Mouse (Mus musculus) midbrain, embryonic 11.5 days (tissue): ENCODE measurements around the gene Ano4. TPM values are rescaled to one million over a fixed set of nuclear protein-coding genes. Genes with fewer than 3 reads are reported as not detected.

Source experiments
- ATAC-seq: fragments of 200-750 bp; cut with Nextera tagmentation; 2 replicates; pipeline ENCODE4 v1.8.0; 2017; ENCODE audit warnings: moderate TSS enrichment, moderate library complexity; ENCODE audit not compliant: low FRiP score
- DNase-seq: peaks from one replicate; pipeline ENCODE4 v3.0.0; 2015; ENCODE audit warnings: low spot score; ENCODE audit errors: missing footprints
- H3K27ac ChIP-seq: fragments of 300-500 bp; sonication (generic); 2 replicates; pipeline ENCODE4 v1.5.1; 2014; ENCODE audit warnings: low read depth, low read length
- H3K27me3 ChIP-seq: fragments of 300-500 bp; sonication (generic); 2 replicates; pipeline ENCODE4 v1.6.1; 2014; ENCODE audit warnings: mild to moderate bottlenecking, low read length, moderate library complexity, mixed read lengths; ENCODE audit not compliant: control insufficient read depth, insufficient read depth
- H3K36me3 ChIP-seq: fragments of 300-500 bp; sonication (generic); 2 replicates; pipeline ENCODE4 v1.6.1; 2014; ENCODE audit warnings: mild to moderate bottlenecking, low read length, moderate library complexity, mixed read lengths; ENCODE audit not compliant: control insufficient read depth, insufficient read depth
- H3K4me1 ChIP-seq: fragments of 300-500 bp; sonication (generic); 2 replicates; pipeline ENCODE4 v1.6.1; 2014; ENCODE audit warnings: low read length; ENCODE audit not compliant: control insufficient read depth, insufficient read depth
- H3K4me2 ChIP-seq: fragments of 300-500 bp; sonication (generic); 2 replicates; pipeline ENCODE4 v1.6.1; 2014; ENCODE audit warnings: mild to moderate bottlenecking, moderate library complexity
- H3K4me3 ChIP-seq: fragments of 300-500 bp; sonication (generic); 2 replicates; pipeline ENCODE4 v1.5.1; 2014; ENCODE audit warnings: low read depth, low read length
- H3K9ac ChIP-seq: fragments of 300-500 bp; sonication (generic); 2 replicates; pipeline ENCODE4 v1.6.1; 2014; ENCODE audit warnings: low read length
- H3K9me3 ChIP-seq: fragments of 300-500 bp; sonication (generic); 2 replicates; pipeline ENCODE4 v1.6.1; 2016; ENCODE audit warnings: low read length; ENCODE audit not compliant: control insufficient read depth
- WGBS: fragments of 180-500 bp; shearing (Covaris S2); extraction: QIAGEN DNeasy Blood & Tissue Kit; methylation state at CpG from one replicate; pipeline ENCODE4 v1.1.7; 2014; 5-methylcytosine and 5-hydroxymethylcytosine counted together
- polyA plus RNA-seq: library from polyadenylated mRNA; unstranded; fragments of >200 nt; fragmentation: Nextera tagmentation; extraction: Ambion mirVana; gene quantifications from 2 replicates; pipeline ENCODE4 v1.2.1, GENCODE M21; 2014

The Ano4 gene
- 2.1 and 2.6 TPM in 2 replicates for polyA plus RNA-seq

DNA sequence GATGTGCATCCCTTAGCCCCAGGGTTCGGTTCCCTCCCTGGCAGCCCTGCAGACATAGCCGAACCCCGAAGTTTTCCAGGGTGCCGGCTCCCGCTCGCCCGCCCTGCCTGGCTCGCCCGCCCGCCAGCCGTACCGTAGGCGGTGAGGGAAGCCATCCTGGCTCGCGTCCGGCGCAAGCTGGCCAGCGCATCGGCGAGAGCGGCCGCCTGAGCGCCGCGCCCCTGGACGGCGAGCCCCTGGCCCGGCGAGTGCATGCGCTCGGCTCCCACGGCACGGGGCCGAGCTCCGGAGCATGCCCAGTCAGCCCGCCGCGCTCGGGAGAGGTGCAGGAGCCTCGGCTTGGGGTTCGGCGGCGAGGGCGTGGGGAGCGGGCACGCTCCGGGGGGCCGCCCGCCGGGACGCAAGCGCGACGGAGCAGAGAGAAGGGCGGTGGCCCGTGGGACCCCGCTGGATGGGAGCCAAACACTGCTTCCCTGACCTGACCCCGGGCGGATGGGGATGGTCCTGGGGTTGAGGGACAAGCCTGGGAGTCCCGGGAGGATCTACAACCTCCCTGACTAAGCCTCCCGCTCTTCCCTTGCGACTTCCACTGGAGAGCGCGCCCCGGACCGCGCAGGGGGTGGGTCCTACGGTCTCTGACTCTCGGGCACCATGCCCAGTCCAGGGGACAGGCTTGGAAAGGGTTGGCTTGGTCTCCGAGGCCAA, at the start of gene Ano4:
Ano4 (minus strand) TSS at position 272 of the 705 bp plus-strand sequence.
- Histone ChIP-seq H3K27me3 (peaks cover 34% of the 10 kb centered on the region), H3K36me3 (no peaks in the 10 kb centered on the region), H3K9ac (peak within 1 kb of the TSS; percentile 56), H3K27ac (no peak within 1 kb of the TSS), H3K9me3 (no peaks in the 10 kb centered on the region), H3K4me3 (peak within 1 kb of the TSS; percentile 55), H3K4me1 (0 out of 2 replicates have a peak, but pooled peaks cover 3% of the 10 kb centered on the region), H3K4me2 (peak within 1 kb of the TSS; percentile 86)
- WGBS, result under 1% methylated on average over 63 of the region's 70 CpGs
- DNase-seq (peak; percentile 90), ATAC-seq (peak; percentile 86)

DNA sequence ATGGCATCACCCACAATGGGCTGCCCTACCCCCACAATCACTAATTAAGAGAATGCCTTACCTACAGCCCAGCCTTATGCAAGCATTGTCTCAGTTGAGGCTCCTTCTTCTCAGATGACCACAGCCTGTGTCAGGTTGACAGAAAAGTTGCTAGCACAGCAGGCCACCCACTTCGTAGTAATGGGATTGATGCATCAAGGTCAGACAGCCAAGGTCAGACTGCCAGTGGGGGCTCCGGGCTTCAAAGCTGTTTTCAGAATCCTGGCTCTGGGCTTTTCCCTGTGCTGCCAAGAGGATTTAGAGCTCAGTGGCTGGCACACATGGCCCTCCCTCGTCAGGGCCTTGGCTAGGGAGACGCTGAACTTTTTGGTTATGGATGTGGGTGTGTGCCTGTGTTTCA, 48.1 kb upstream of the Ano4 start:
- no peak overlapping the region for H3K27ac ChIP-seq
- no peaks in the 10 kb centered on the region for H3K4me1 ChIP-seq
- no peak overlapping the region for H3K9ac ChIP-seq
- H3K4me2 ChIP-seq, result no peak overlapping the region
- no peaks in the 10 kb centered on the region for H3K9me3 ChIP-seq
- H3K27me3 ChIP-seq, result no peaks in the 10 kb centered on the region
- WGBS, result 33% methylated on average over 4 of the region's 4 CpGs
- H3K36me3 ChIP-seq, result no peaks in the 10 kb centered on the region
- no peak for ATAC-seq
- peak; percentile 88 for DNase-seq
- H3K4me3 ChIP-seq, result no peak overlapping the region

DNA sequence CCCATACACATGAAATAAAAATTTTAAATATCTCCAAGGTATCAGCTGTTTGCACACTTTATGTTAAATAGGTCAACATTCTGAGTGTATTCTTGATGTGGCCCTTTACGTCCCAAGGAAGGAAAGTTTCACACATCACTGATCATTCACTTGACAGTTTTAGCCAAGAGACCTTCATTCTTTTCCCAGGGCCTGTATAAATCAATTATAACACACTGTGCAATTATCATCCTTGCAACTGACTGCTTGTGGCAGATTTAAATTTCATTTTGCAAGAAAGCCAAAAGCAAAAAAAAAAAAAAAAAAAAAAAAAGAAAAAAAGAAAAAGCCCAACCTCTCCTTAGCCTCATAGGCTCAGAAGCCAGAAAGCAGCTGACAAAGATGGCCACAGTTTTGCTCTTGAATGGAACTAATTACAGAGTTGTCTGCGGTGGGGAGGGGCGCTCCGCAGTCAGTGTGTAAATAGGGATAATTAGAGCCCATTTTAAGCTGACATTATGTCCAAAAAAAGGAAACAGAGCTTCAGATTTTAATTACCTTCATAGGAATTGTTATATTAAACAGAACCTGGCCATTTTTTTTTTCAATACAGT, 47.1 kb upstream of the Ano4 start:
- no peak overlapping the region for H3K4me2 ChIP-seq
- H3K27me3 ChIP-seq, result no peaks in the 10 kb centered on the region
- H3K9me3 ChIP-seq, result no peaks in the 10 kb centered on the region
- ATAC-seq (no peak), DNase-seq (no peak)
- H3K36me3 ChIP-seq, result no peaks in the 10 kb centered on the region
- H3K4me3 ChIP-seq, result no peak overlapping the region
- no peak overlapping the region for H3K9ac ChIP-seq
- WGBS, result 79% methylated on average over 4 of the region's 4 CpGs
- no peak overlapping the region for H3K27ac ChIP-seq
- no peaks in the 10 kb centered on the region for H3K4me1 ChIP-seq

DNA sequence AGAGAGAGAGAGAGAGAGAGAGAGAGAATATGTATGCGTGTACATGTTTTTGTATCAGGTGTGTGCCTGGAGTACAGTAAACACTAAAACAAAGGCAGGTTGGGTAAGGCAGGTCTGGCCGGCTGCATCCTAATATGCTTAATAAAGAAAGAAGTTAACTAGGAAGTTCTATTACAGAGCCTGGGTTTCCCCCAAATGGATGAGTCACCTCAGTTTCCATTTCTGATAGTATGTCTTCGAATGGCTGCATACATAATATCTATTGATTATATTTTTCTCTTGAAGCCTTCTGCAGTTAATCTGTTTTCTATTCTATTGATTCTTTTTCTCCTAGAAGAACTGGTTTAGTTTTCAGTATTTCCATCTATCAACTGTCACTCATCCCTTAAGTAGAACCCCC, 41.9 kb upstream of the Ano4 start:
- H3K36me3 ChIP-seq, result no peaks in the 10 kb centered on the region
- 89% methylated on average over 3 of the region's 3 CpGs for WGBS
- H3K4me3 ChIP-seq, result no peak overlapping the region
- no peak overlapping the region for H3K27ac ChIP-seq
- ATAC-seq, result no peak
- no peaks in the 10 kb centered on the region for H3K9me3 ChIP-seq
- H3K4me2 ChIP-seq, result no peak overlapping the region
- H3K4me1 ChIP-seq, result no peaks in the 10 kb centered on the region
- no peak for DNase-seq
- H3K9ac ChIP-seq, result no peak overlapping the region
- H3K27me3 ChIP-seq, result no peaks in the 10 kb centered on the region

DNA sequence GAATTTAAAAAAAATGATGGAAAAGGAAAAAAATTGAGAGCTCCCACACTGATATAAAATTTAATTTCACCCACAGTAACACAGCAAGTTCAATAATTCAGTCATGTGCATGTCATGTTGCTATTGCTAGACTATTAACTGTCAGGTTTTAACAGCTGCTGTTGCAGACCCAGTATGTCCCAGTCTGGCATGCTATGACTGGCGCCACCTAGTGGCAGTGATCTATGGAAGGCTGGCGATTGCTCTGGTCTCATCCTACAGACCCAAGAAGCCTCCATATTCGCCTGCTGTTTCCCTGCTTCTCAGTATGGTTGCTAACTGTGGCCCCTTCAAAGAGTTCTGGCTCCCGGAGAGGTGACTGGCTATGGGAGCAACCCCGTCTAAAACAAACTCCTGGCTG, 38.9 kb upstream of the Ano4 start:
- H3K27ac ChIP-seq, result no peak overlapping the region
- ATAC-seq (peak; percentile 77), DNase-seq (peak; percentile 95)
- no peak overlapping the region for H3K9ac ChIP-seq
- H3K4me3 ChIP-seq, result no peak overlapping the region
- no peak overlapping the region for H3K4me2 ChIP-seq
- no peaks in the 10 kb centered on the region for H3K4me1 ChIP-seq
- no peaks in the 10 kb centered on the region for H3K27me3 ChIP-seq
- no peaks in the 10 kb centered on the region for H3K9me3 ChIP-seq
- WGBS, result 5% methylated on average over 5 of the region's 5 CpGs
- H3K36me3 ChIP-seq, result no peaks in the 10 kb centered on the region

DNA sequence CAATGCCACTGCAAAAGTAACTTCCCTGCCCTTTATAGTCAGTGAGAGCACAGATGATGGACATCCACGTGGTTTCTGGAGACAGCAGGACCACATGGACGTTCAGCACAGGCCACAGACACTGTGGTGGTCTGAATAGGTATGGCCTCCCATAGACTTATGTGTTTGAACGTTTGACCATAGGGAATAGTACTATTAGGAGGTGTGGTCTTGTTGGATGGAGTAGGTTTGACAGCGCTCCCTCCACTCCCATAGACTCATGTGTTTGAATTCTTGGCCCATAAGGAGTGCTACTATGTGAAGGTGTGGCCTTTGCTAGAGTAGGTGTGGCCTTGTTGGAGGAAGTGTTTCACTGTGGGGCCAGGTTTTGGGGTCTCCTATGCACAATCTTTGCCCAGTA, 33.2 kb upstream of the Ano4 start:
- ATAC-seq, result no peak
- no peak for DNase-seq
- Histone ChIP-seq H3K36me3 (no peaks in the 10 kb centered on the region), H3K27ac (no peak overlapping the region), H3K9ac (no peak overlapping the region), H3K4me1 (no peaks in the 10 kb centered on the region), H3K27me3 (no peaks in the 10 kb centered on the region), H3K4me3 (no peak overlapping the region), H3K4me2 (no peak overlapping the region), H3K9me3 (no peaks in the 10 kb centered on the region)
- 73% methylated on average over 4 of the region's 4 CpGs for WGBS

DNA sequence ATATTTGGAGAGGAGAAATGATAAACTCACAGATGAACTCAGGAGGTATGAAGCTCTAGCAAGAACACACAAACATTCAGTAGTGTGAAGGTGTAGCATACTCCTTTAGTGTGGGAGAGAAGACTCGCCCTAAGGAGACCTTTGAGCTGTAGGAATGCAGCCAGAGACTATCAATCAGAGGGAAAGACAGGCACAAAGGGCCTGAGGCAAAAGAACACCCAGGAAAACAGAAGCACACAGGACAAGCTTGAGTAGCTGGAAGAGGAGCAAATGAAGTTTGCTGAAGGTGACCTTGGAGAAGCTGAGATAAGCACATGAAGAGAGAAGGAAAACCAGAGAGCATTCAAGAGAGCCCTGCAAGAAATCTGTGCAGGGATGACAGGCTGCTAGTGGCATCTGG, 25.5 kb upstream of the Ano4 start:
- WGBS, result 73% methylated on average over 1 of the region's 1 CpGs

DNA sequence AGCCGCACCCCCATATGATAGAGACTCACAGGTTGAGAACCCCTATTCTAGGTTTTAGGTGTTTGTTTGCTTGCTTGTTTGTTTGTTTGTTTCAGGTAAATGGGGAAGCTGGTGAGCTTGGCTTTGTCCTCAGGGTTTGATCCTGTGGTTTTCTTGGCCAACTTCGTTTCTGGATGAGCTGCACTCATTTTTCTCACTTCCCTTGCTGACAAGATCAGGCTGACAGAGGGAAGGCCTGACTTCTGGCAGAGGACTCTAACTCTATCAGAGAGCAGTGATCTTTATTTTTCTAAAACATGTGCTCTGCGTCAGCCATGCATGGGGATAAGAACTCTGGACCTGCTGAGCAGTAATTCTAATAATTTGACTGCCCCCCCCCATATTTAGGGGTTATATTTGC, 14.4 kb upstream of the Ano4 start:
- H3K27me3 ChIP-seq, result no peaks in the 10 kb centered on the region
- H3K9ac ChIP-seq, result no peak overlapping the region
- H3K4me2 ChIP-seq, result no peak overlapping the region
- H3K36me3 ChIP-seq, result no peaks in the 10 kb centered on the region
- H3K4me3 ChIP-seq, result no peak overlapping the region
- no peak for DNase-seq
- WGBS, result 85% methylated on average over 3 of the region's 3 CpGs
- no peak for ATAC-seq
- no peaks in the 10 kb centered on the region for H3K9me3 ChIP-seq
- H3K4me1 ChIP-seq, result no peaks in the 10 kb centered on the region
- H3K27ac ChIP-seq, result no peak overlapping the region

More for the DNA sequence above, 25.5 kb upstream of the Ano4 start:
- Histone ChIP-seq H3K27ac (no peak overlapping the region), H3K36me3 (no peaks in the 10 kb centered on the region), H3K4me3 (no peak overlapping the region), H3K4me2 (no peak overlapping the region), H3K9me3 (no peaks in the 10 kb centered on the region), H3K27me3 (no peaks in the 10 kb centered on the region), H3K9ac (no peak overlapping the region), H3K4me1 (no peaks in the 10 kb centered on the region)
- ATAC-seq, result no peak
- no peak for DNase-seq

DNA sequence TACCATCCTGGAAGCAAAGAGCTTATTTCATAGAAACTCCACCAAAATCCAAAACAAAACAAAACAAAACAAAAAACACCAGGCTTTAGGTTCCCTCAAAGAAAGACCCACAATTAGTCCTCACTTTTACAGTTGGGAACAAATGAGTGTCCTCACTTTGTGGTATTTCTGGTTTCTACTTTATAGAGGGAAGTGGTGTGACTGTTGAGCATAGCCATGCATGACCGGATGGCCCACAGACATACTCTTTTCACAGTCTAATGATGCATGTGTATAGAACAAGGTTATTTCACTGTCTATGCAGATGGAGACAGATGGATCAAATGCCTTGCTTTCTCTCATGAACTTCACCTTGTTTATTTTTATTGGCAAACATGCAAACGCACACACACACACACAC, 10.1 kb upstream of the Ano4 start:
- DNase-seq (no peak), ATAC-seq (no peak)
- H3K4me1 ChIP-seq, result no peaks in the 10 kb centered on the region
- H3K4me3 ChIP-seq, result no peak overlapping the region
- no peaks in the 10 kb centered on the region for H3K9me3 ChIP-seq
- H3K27me3 ChIP-seq, result no peaks in the 10 kb centered on the region
- H3K27ac ChIP-seq, result no peak overlapping the region
- no peak overlapping the region for H3K4me2 ChIP-seq
- H3K9ac ChIP-seq, result no peak overlapping the region
- 97% methylated on average over 2 of the region's 2 CpGs for WGBS
- H3K36me3 ChIP-seq, result no peaks in the 10 kb centered on the region
